Mouse (Mus musculus) heart, embryonic 12.5 days (tissue): ENCODE data around the gene Lhfp. TPM values are rescaled to one million over a fixed set of nuclear protein-coding genes. Genes with fewer than 3 reads are reported as not detected.

Experiments
- ATAC-seq: fragments of 200-750 bp; cut with Nextera tagmentation; 2 replicates; pipeline ENCODE4 v1.8.0; 2017; ENCODE audit warnings: moderate TSS enrichment, moderate library complexity; ENCODE audit not compliant: insufficient number of reproducible peaks, low FRiP score
- H3K27ac ChIP-seq: fragments of 300-500 bp; sonication (generic); 2 replicates; pipeline ENCODE4 v1.5.1; 2016; ENCODE audit warnings: mild to moderate bottlenecking, moderate library complexity; ENCODE audit not compliant: poor library complexity, severe bottlenecking
- H3K27me3 ChIP-seq: fragments of 300-500 bp; sonication (generic); replicated peaks from 2 replicates; pipeline ENCODE4 v1.6.1; 2016; ENCODE audit warnings: mild to moderate bottlenecking, moderate library complexity
- H3K36me3 ChIP-seq: fragments of 300-500 bp; sonication (generic); 2 replicates; pipeline ENCODE4 v1.6.1; 2016; ENCODE audit warnings: mild to moderate bottlenecking, moderate library complexity
- H3K4me1 ChIP-seq: fragments of 300-500 bp; sonication (generic); replicated peaks from 2 replicates; pipeline ENCODE4 v1.6.1; 2016; ENCODE audit warnings: mild to moderate bottlenecking
- H3K4me2 ChIP-seq: fragments of 300-500 bp; sonication (generic); 2 replicates; pipeline ENCODE4 v1.6.1; 2016; ENCODE audit warnings: mild to moderate bottlenecking, moderate library complexity
- H3K4me3 ChIP-seq: fragments of 300-500 bp; sonication (generic); 2 replicates; pipeline ENCODE4 v1.5.1; 2016; ENCODE audit warnings: mild to moderate bottlenecking
- H3K9ac ChIP-seq: fragments of 300-500 bp; sonication (generic); 2 replicates; pipeline ENCODE4 v1.6.1; 2016; ENCODE audit warnings: mild to moderate bottlenecking, moderate library complexity
- H3K9me3 ChIP-seq: fragments of 300-500 bp; sonication (generic); replicated peaks from 2 replicates; pipeline ENCODE4 v1.6.1; 2016; ENCODE audit warnings: mild to moderate bottlenecking, moderate library complexity
- WGBS: fragments of 180-500 bp; shearing (Covaris S2); methylation state at CpG from one replicate; pipeline ENCODE4 v1.1.7; 2016; 5-methylcytosine and 5-hydroxymethylcytosine counted together
- polyA plus RNA-seq: library from polyadenylated mRNA; unstranded; fragments of >200 nt; fragmentation: Nextera tagmentation; extraction: Ambion mirVana; gene quantifications from 2 replicates; pipeline ENCODE4 v1.2.1, GENCODE M21; 2016

The Lhfp gene
- polyA plus RNA-seq, 1 experiment from 2014 or later = 84.9 TPM

GRCm38 (mm10) chr3:53065267-53066094 lies 24.2 kb downstream of the Lhfp start:
- ATAC-seq = no peak
- H3K27me3 ChIP-seq = no peaks in the 10 kb centered on the region
- no peak overlapping the region for H3K4me2 ChIP-seq
- H3K36me3 ChIP-seq = peaks cover 4% of the 10 kb centered on the region
- no peak overlapping the region for H3K9ac ChIP-seq
- H3K4me3 ChIP-seq = no peak overlapping the region
- no peaks in the 10 kb centered on the region; the same call in 1 of the 2 replicates for H3K9me3 ChIP-seq
- WGBS = 78% methylated on average over 13 of the region's 13 CpGs
- H3K27ac ChIP-seq = no peak overlapping the region
- H3K4me1 ChIP-seq = peaks cover 38% of the 10 kb centered on the region

- no peak overlapping the region for H3K4me2 ChIP-seq
- no peak overlapping the region for H3K9ac ChIP-seq
- WGBS = 69% methylated on average over 4 of the region's 4 CpGs
- H3K9me3 ChIP-seq = no peaks in the 10 kb centered on the region; the same call in 1 of the 2 replicates
- no peak overlapping the region for H3K27ac ChIP-seq
- no peaks in the 10 kb centered on the region for H3K27me3 ChIP-seq
- no peak for ATAC-seq
- no peak overlapping the region for H3K4me3 ChIP-seq
- peaks cover 37% of the 10 kb centered on the region for H3K4me1 ChIP-seq
- peaks cover 4% of the 10 kb centered on the region for H3K36me3 ChIP-seq
Measured at GRCm38 (mm10) chr3:53066095-53066372, 24.7 kb downstream of the Lhfp start.

- Histone ChIP-seq H3K9ac (no peak overlapping the region), H3K36me3 (peaks cover 4% of the 10 kb centered on the region), H3K4me1 (peaks cover 46% of the 10 kb centered on the region), H3K4me3 (no peak overlapping the region), H3K27ac (no peak overlapping the region), H3K27me3 (no peaks in the 10 kb centered on the region), H3K9me3 (no peaks in the 10 kb centered on the region; the same call in 1 of the 2 replicates), H3K4me2 (no peak overlapping the region)
- ATAC-seq = no peak
- 55% methylated on average over 5 of the region's 5 CpGs for WGBS
Measured at GRCm38 (mm10) chr3:53068399-53068798, 27.1 kb downstream of the Lhfp start.

- H3K4me1 ChIP-seq = peaks cover 23% of the 10 kb centered on the region
- H3K4me3 ChIP-seq = no peak overlapping the region
- WGBS = 81% methylated on average over 4 of the region's 4 CpGs
- no peak overlapping the region for H3K4me2 ChIP-seq
- H3K27me3 ChIP-seq = no peaks in the 10 kb centered on the region
- ATAC-seq = no peak
- 0 out of 2 replicates have a peak, but pooled peaks cover 3% of the 10 kb centered on the region for H3K36me3 ChIP-seq
- no peaks in the 10 kb centered on the region for H3K9me3 ChIP-seq
- no peak overlapping the region for H3K9ac ChIP-seq
- no peak overlapping the region for H3K27ac ChIP-seq
Measured at GRCm38 (mm10) chr3:53074264-53074663, 32.9 kb downstream of the Lhfp start.

- H3K9ac ChIP-seq = no peak overlapping the region
- WGBS = 81% methylated on average over 3 of the region's 3 CpGs
- no peak overlapping the region for H3K27ac ChIP-seq
- ATAC-seq = no peak
- no peak overlapping the region for H3K4me3 ChIP-seq
- H3K9me3 ChIP-seq = no peaks in the 10 kb centered on the region
- peaks cover 23% of the 10 kb centered on the region for H3K4me1 ChIP-seq
- H3K36me3 ChIP-seq = 0 out of 2 replicates have a peak, but pooled peaks cover 3% of the 10 kb centered on the region
- H3K4me2 ChIP-seq = no peak overlapping the region
- no peaks in the 10 kb centered on the region for H3K27me3 ChIP-seq
Measured at GRCm38 (mm10) chr3:53074761-53075160, 33.4 kb downstream of the Lhfp start.

- 89% methylated on average over 6 of the region's 6 CpGs for WGBS
- Histone ChIP-seq H3K4me1 (peaks cover 7% of the 10 kb centered on the region), H3K36me3 (0 out of 2 replicates have a peak, but pooled peaks cover 7% of the 10 kb centered on the region), H3K4me2 (no peak overlapping the region), H3K27ac (no peak overlapping the region), H3K4me3 (no peak overlapping the region), H3K9me3 (no peaks in the 10 kb centered on the region), H3K27me3 (no peaks in the 10 kb centered on the region), H3K9ac (no peak overlapping the region)
- no peak for ATAC-seq
Measured at GRCm38 (mm10) chr3:53080286-53080685, 39.0 kb downstream of the Lhfp start.

GRCm38 (mm10) chr3:53080710-53081109 lies 39.4 kb downstream of the Lhfp start:
- Histone ChIP-seq H3K27me3 (no peaks in the 10 kb centered on the region), H3K36me3 (0 out of 2 replicates have a peak, but pooled peaks cover 4% of the 10 kb centered on the region), H3K4me2 (no peak overlapping the region), H3K4me3 (no peak overlapping the region), H3K9ac (no peak overlapping the region), H3K27ac (no peak overlapping the region), H3K4me1 (peaks cover 7% of the 10 kb centered on the region), H3K9me3 (no peaks in the 10 kb centered on the region)
- no peak for ATAC-seq
- 98% methylated on average over 8 of the region's 8 CpGs for WGBS

GRCm38 (mm10) chr3:53083717-53084116 lies 42.4 kb downstream of the Lhfp start:
- Histone ChIP-seq H3K4me3 (no peak overlapping the region), H3K9me3 (no peaks in the 10 kb centered on the region), H3K36me3 (0 out of 2 replicates have a peak, but pooled peaks cover 4% of the 10 kb centered on the region), H3K27ac (0 out of 2 replicates have a peak overlapping the region, but pooled peaks have one; percentile 23), H3K4me1 (peaks cover 28% of the 10 kb centered on the region), H3K4me2 (no peak overlapping the region), H3K9ac (no peak overlapping the region), H3K27me3 (no peaks in the 10 kb centered on the region)
- no peak for ATAC-seq
- 56% methylated on average over 5 of the region's 5 CpGs for WGBS

GRCm38 (mm10) chr3:53084806-53085205 lies 43.5 kb downstream of the Lhfp start:
- ATAC-seq = no peak
- no peaks in the 10 kb centered on the region for H3K27me3 ChIP-seq
- H3K4me1 ChIP-seq = peaks cover 32% of the 10 kb centered on the region
- WGBS = 88% methylated on average over 8 of the region's 8 CpGs
- H3K9me3 ChIP-seq = no peaks in the 10 kb centered on the region
- 0 out of 2 replicates have a peak, but pooled peaks cover 4% of the 10 kb centered on the region for H3K36me3 ChIP-seq
- no peak overlapping the region for H3K27ac ChIP-seq
- H3K9ac ChIP-seq = no peak overlapping the region
- no peak overlapping the region for H3K4me3 ChIP-seq
- H3K4me2 ChIP-seq = no peak overlapping the region

- no peak overlapping the region for H3K9ac ChIP-seq
- peak overlapping the region; percentile 49 for H3K4me2 ChIP-seq
Measured at GRCm38 (mm10) chr3:53086481-53087155, 45.3 kb downstream of the Lhfp start.

GRCm38 (mm10) chr3:53087156-53087805 lies 46.0 kb downstream of the Lhfp start:
- H3K9ac ChIP-seq = no peak overlapping the region
- no peak overlapping the region for H3K4me3 ChIP-seq
- peak overlapping the region; percentile 49 for H3K4me2 ChIP-seq
- H3K36me3 ChIP-seq = 0 out of 2 replicates have a peak, but pooled peaks cover 4% of the 10 kb centered on the region
- H3K9me3 ChIP-seq = no peaks in the 10 kb centered on the region
- H3K4me1 ChIP-seq = peaks cover 45% of the 10 kb centered on the region
- no peak for ATAC-seq
- H3K27me3 ChIP-seq = no peaks in the 10 kb centered on the region
- peak overlapping the region; percentile 50 for H3K27ac ChIP-seq
- 35% methylated on average over 8 of the region's 8 CpGs for WGBS

More at GRCm38 (mm10) chr3:53086481-53087155, 45.3 kb downstream of the Lhfp start:
- Histone ChIP-seq H3K27ac (peak overlapping the region; percentile 50; the same call in 1 of the 2 replicates), H3K27me3 (no peaks in the 10 kb centered on the region), H3K4me3 (no peak overlapping the region), H3K9me3 (no peaks in the 10 kb centered on the region), H3K36me3 (0 out of 2 replicates have a peak, but pooled peaks cover 4% of the 10 kb centered on the region), H3K4me1 (peaks cover 40% of the 10 kb centered on the region)
- ATAC-seq = no peak
- WGBS = 46% methylated on average over 7 of the region's 7 CpGs
